7 mouse cellular contexts compared by ENCODE assay signal in genomic region chr7:100845412-100845811, GRCm38 (mm10). TPM values are rescaled to one million over a fixed set of nuclear protein-coding genes. Genes with fewer than 3 reads are reported as not detected.
A peak's percentile ranks its signal among the peaks of the same experiment; 100 is the strongest.
DNase-seq lines count a peak whose midpoint lies in the region; ATAC-seq lines count a peak whose summit lies in the region.

No protein-coding gene starts in this region.

- ATAC-seq in granulocyte monocyte progenitor cell, adult 5-6 weeks (replicated peaks; ENCODE audit: poor library complexity, severe bottlenecking), result peak; percentile 95
- ATAC-seq in kidney, embryonic 16.5 days (ENCODE audit: low FRiP score, low TSS enrichment), result peak; percentile 57; the same call in 1 of the 2 replicates
- peak; percentile 80 for ATAC-seq in lung, embryonic 16.5 days (ENCODE audit: low read depth)
- ATAC-seq in stomach, embryonic 16.5 days (ENCODE audit: insufficient read depth, low FRiP score), result peak; percentile 67
- no peak for ATAC-seq in forebrain, embryonic 15.5 days (replicated peaks)

- peak; percentile 63 for DNase-seq in A20 (ENCODE audit: low read depth, low spot score)
- peak; percentile 47 for DNase-seq in CD4-positive, CD25-positive, alpha-beta regulatory T cell, adult 2 months (ENCODE audit: low read depth, low spot score)

- no peak overlapping the region for H3K4me2 ChIP-seq in kidney, embryonic 16.5 days (replicated peaks; ENCODE audit: low read depth, low read length)
- H3K4me2 ChIP-seq in lung, embryonic 16.5 days (ENCODE audit: low read depth, low read length), result no peak overlapping the region
- no peak overlapping the region for H3K4me2 ChIP-seq in stomach, embryonic 16.5 days (ENCODE audit: low read depth, low read length)
- H3K4me2 ChIP-seq in forebrain, embryonic 15.5 days (replicated peaks), result no peak overlapping the region

- H3K9me3 ChIP-seq in kidney, embryonic 16.5 days (ENCODE audit: low read length), result no peaks in the 10 kb centered on the region
- H3K9me3 ChIP-seq in lung, embryonic 16.5 days (ENCODE audit: control insufficient read depth, low read length), result no peaks in the 10 kb centered on the region
- no peaks in the 10 kb centered on the region for H3K9me3 ChIP-seq in stomach, embryonic 16.5 days (replicated peaks; ENCODE audit: control insufficient read depth, low read length)
- no peaks in the 10 kb centered on the region for H3K9me3 ChIP-seq in forebrain, embryonic 15.5 days

- 13% methylated on average over 1 of the region's 1 CpGs for WGBS in kidney, embryonic 16.5 days
- WGBS in lung, embryonic 16.5 days, result 21% methylated on average over 1 of the region's 1 CpGs
- WGBS in stomach, embryonic 16.5 days, result 16% methylated on average over 1 of the region's 1 CpGs
- WGBS in forebrain, embryonic 15.5 days, result 59% methylated on average over 1 of the region's 1 CpGs

- H3K4me3 ChIP-seq in kidney, embryonic 16.5 days (ENCODE audit: low read length), result no peak overlapping the region
- no peak overlapping the region for H3K4me3 ChIP-seq in lung, embryonic 16.5 days (ENCODE audit: low read length)
- H3K4me3 ChIP-seq in stomach, embryonic 16.5 days (replicated peaks; ENCODE audit: low read length), result no peak overlapping the region
- H3K4me3 ChIP-seq in forebrain, embryonic 15.5 days, result no peak overlapping the region

- peak overlapping the region; percentile 59 for H3K27ac ChIP-seq in kidney, embryonic 16.5 days (ENCODE audit: low read length)
- peak overlapping the region; percentile 26; the same call in 1 of the 2 replicates for H3K27ac ChIP-seq in lung, embryonic 16.5 days (ENCODE audit: low read length)
- peak overlapping the region; percentile 78 for H3K27ac ChIP-seq in stomach, embryonic 16.5 days (ENCODE audit: low read length)
- H3K27ac ChIP-seq in forebrain, embryonic 15.5 days (replicated peaks), result no peak overlapping the region

- H3K9ac ChIP-seq in kidney, embryonic 16.5 days (replicated peaks; ENCODE audit: low read length), result no peak overlapping the region
- no peak overlapping the region for H3K9ac ChIP-seq in lung, embryonic 16.5 days (ENCODE audit: low read length)
- no peak overlapping the region for H3K9ac ChIP-seq in stomach, embryonic 16.5 days (ENCODE audit: low read length)
- H3K9ac ChIP-seq in forebrain, embryonic 15.5 days (replicated peaks), result no peak overlapping the region

- no peaks in the 10 kb centered on the region for H3K27me3 ChIP-seq in kidney, embryonic 16.5 days (ENCODE audit: insufficient read depth, low read length)
- no peaks in the 10 kb centered on the region for H3K27me3 ChIP-seq in lung, embryonic 16.5 days (ENCODE audit: control insufficient read depth, insufficient read depth, low read depth, low read length)
- H3K27me3 ChIP-seq in stomach, embryonic 16.5 days (ENCODE audit: control insufficient read depth, insufficient read depth, low read length), result no peaks in the 10 kb centered on the region
- H3K27me3 ChIP-seq in forebrain, embryonic 15.5 days, result no peaks in the 10 kb centered on the region

- no peaks in the 10 kb centered on the region for H3K36me3 ChIP-seq in kidney, embryonic 16.5 days (ENCODE audit: insufficient read depth, low read length)
- no peaks in the 10 kb centered on the region for H3K36me3 ChIP-seq in lung, embryonic 16.5 days (ENCODE audit: control insufficient read depth, insufficient read depth, low read length)
- no peaks in the 10 kb centered on the region for H3K36me3 ChIP-seq in stomach, embryonic 16.5 days (ENCODE audit: control insufficient read depth, insufficient read depth, low read length)
- H3K36me3 ChIP-seq in forebrain, embryonic 15.5 days, result no peaks in the 10 kb centered on the region

- peaks cover 6% of the 10 kb centered on the region for H3K4me1 ChIP-seq in kidney, embryonic 16.5 days (ENCODE audit: insufficient read depth, low read length)
- peaks cover 4% of the 10 kb centered on the region; the same call in 1 of the 2 replicates for H3K4me1 ChIP-seq in lung, embryonic 16.5 days (replicated peaks; ENCODE audit: control insufficient read depth, insufficient read depth, low read length)
- peaks cover 10% of the 10 kb centered on the region for H3K4me1 ChIP-seq in stomach, embryonic 16.5 days (ENCODE audit: control insufficient read depth, insufficient read depth, low read length)
- H3K4me1 ChIP-seq in forebrain, embryonic 15.5 days, result no peaks in the 10 kb centered on the region

RNA-seq across cellular contexts. Expression of gene Relt, which starts 17.8 kb away (rescaled TPM):
- total RNA-seq in granulocyte monocyte progenitor cell, adult 5-6 weeks (2014; fragmentation: Nextera tagmentation), result 12.5 and 13.4 TPM in 2 replicates
- 9.8 and 12.1 TPM in 2 replicates for total RNA-seq in granulocyte monocyte progenitor cell, adult 5-6 weeks (2017)
- polyA plus RNA-seq in kidney, embryonic 16.5 days (2015; fragmentation: Nextera tagmentation; extraction: Ambion mirVana), result 3.8 and 4.8 TPM in 2 replicates
- 3.0 and 3.8 TPM in 2 replicates for polyA plus RNA-seq in lung, embryonic 16.5 days (2015; fragmentation: Nextera tagmentation; extraction: Ambion mirVana)
- 3.3 and 4.0 TPM in 2 replicates for polyA plus RNA-seq in stomach, embryonic 16.5 days (2015; fragmentation: Nextera tagmentation; extraction: Ambion mirVana)
- 3.8 and 4.3 TPM in 2 replicates for polyA plus RNA-seq in forebrain, embryonic 15.5 days (2015; fragmentation: Nextera tagmentation; extraction: Ambion mirVana)
